Mouse (Mus musculus) heart, postnatal 0 days (tissue): ENCODE results near the gene Ube2t.

Experiments used
- CTCF ChIP-seq: IDR thresholded peaks from 2 replicates; pipeline ENCODE4 v1.5.1; 2016; ENCODE audit warnings: antibody characterized with exemption, control low read depth, low read depth
- EP300 ChIP-seq: IDR thresholded peaks from 2 replicates; pipeline ENCODE4 v1.6.1; 2016; ENCODE audit warnings: antibody characterized with exemption, low read depth

DNA sequence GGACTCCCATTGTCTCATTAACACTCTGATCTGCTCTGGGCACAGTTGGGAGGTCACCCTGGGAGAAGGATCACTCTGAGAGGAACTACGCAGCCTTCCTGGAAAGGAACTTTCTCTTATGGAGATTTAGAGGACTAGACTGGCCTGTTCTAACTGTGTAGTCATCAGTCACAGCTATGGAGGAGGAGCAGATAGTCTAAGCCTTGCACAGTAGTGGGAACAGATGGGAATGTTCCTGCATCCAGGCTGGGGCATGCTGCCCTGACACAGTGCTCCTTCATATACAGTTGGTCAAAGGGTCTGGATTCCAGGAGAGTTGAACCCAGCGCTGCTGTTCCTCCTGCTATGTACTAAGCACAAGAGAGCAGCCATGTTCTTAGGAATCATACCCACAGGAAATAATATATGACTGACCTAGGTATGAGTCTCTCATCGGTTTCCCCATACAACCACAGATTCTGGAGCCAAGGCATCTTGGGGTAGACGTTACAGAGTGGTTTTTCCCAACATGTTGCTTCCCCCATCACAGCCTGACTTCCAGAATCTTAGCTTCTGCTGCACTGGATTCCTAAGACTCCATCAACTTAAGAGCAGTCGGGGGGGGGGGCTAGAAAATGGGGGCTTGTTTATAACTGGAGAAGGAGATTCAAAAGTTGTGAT, 58.0 kb downstream of the Ube2t start:
- no peak for TF ChIP-seq CTCF
- no peak for TF ChIP-seq EP300
